Comparison of ENCODE assay signal across 8 mouse cellular contexts in genomic region chr12:98627392-98628259, GRCm38 (mm10). TPM values are rescaled to one million over a fixed set of nuclear protein-coding genes. Genes with fewer than 3 reads are reported as not detected.
DNase-seq lines count a peak whose midpoint lies in the region; ATAC-seq and TF ChIP-seq lines count a peak whose summit lies in the region.

Gene Spata7 (plus strand): TSS chr12:98628157.

- 1% methylated on average over 32 of the region's 32 CpGs for WGBS in forebrain, embryonic 15.5 days
- 3% methylated on average over 32 of the region's 32 CpGs for whole genome bisulfite sequencing in liver, postnatal 0 days (ENCODE audit: insufficient replicate concordance)
- 5% methylated on average over 32 of the region's 32 CpGs for WGBS in neural tube, embryonic 13.5 days

- peak within 1 kb of the TSS; percentile 61 for H3K27ac ChIP-seq in forebrain, embryonic 15.5 days (replicated peaks)
- H3K27ac ChIP-seq in liver, postnatal 0 days (ENCODE audit: low read depth): no peak within 1 kb of the TSS
- peak within 1 kb of the TSS; percentile 75 for H3K27ac ChIP-seq in neural tube, embryonic 13.5 days (replicated peaks)

- ATAC-seq in G1E (ENCODE audit: extremely low read depth, insufficient number of reproducible peaks, low FRiP score, poor library complexity, severe bottlenecking): peak; percentile 97
- ATAC-seq in forebrain, embryonic 15.5 days (replicated peaks): peak; percentile 94
- ATAC-seq in liver, postnatal 0 days: peak; percentile 99
- peak; percentile 91 for ATAC-seq in neural tube, embryonic 13.5 days (ENCODE audit: low read depth)

- H3K27me3 ChIP-seq in G1E (ENCODE audit: insufficient read depth, low read length): peaks cover 6% of the 10 kb centered on the region; the same call in 1 of the 2 replicates
- no peaks in the 10 kb centered on the region for H3K27me3 ChIP-seq in forebrain, embryonic 15.5 days
- no peaks in the 10 kb centered on the region for H3K27me3 ChIP-seq in liver, postnatal 0 days (ENCODE audit: insufficient read depth, low read length)
- H3K27me3 ChIP-seq in neural tube, embryonic 13.5 days: no peaks in the 10 kb centered on the region

- DNase-seq in G1E (ENCODE audit: low spot score): peak; percentile 86
- peak; percentile 88 for DNase-seq in cerebellum, adult 11-12 months
- peak; percentile 61 for DNase-seq in heart, postnatal 25 days (ENCODE audit: low spot score)
- peak; percentile 84 for DNase-seq in layer of hippocampus, adult 11-12 months (ENCODE audit: low spot score)
- DNase-seq in liver, postnatal 0 days: peak; percentile 90
- peak; percentile 80 for DNase-seq in telencephalon, adult 2 months (ENCODE audit: low read depth, low spot score)

- intact Hi-C loops in heart, postnatal 25 days (cut with DNase I): loop anchor here (10.0 kb wide), 1 partner anchor 353 kb away; no protein-coding TSS in a partner anchor

- H3K9ac ChIP-seq in forebrain, embryonic 15.5 days (replicated peaks): peak within 1 kb of the TSS; percentile 78
- H3K9ac ChIP-seq in liver, postnatal 0 days (replicated peaks): peak within 1 kb of the TSS; percentile 74
- H3K9ac ChIP-seq in neural tube, embryonic 13.5 days: peak within 1 kb of the TSS; percentile 80

- peaks cover 20% of the 10 kb centered on the region for H3K4me1 ChIP-seq in G1E (ENCODE audit: insufficient read depth, low read depth, low read length)
- H3K4me1 ChIP-seq in forebrain, embryonic 15.5 days: peaks cover 12% of the 10 kb centered on the region
- peaks cover 4% of the 10 kb centered on the region for H3K4me1 ChIP-seq in liver, postnatal 0 days (ENCODE audit: insufficient read depth)
- H3K4me1 ChIP-seq in neural tube, embryonic 13.5 days (replicated peaks): peaks cover 17% of the 10 kb centered on the region

- H3K9me3 ChIP-seq in G1E (replicated peaks): peaks cover 5% of the 10 kb centered on the region; the same call in 1 of the 2 replicates
- H3K9me3 ChIP-seq in forebrain, embryonic 15.5 days: peaks cover 5% of the 10 kb centered on the region; the same call in 1 of the 2 replicates
- H3K9me3 ChIP-seq in liver, postnatal 0 days (ENCODE audit: low read length): no peaks in the 10 kb centered on the region
- H3K9me3 ChIP-seq in neural tube, embryonic 13.5 days: no peaks in the 10 kb centered on the region; the same call in 1 of the 2 replicates

- peak within 1 kb of the TSS; percentile 78 for H3K4me3 ChIP-seq in G1E (ENCODE audit: low read depth, low read length)
- H3K4me3 ChIP-seq in forebrain, embryonic 15.5 days: peak within 1 kb of the TSS; percentile 67
- H3K4me3 ChIP-seq in liver, postnatal 0 days (ENCODE audit: low read depth, low read length): peak within 1 kb of the TSS; percentile 81
- H3K4me3 ChIP-seq in neural tube, embryonic 13.5 days: peak within 1 kb of the TSS; percentile 84

- peaks cover 10% of the 10 kb centered on the region for H3K36me3 ChIP-seq in G1E (replicated peaks)
- H3K36me3 ChIP-seq in forebrain, embryonic 15.5 days: no peaks in the 10 kb centered on the region; the same call in 1 of the 2 replicates
- H3K36me3 ChIP-seq in liver, postnatal 0 days (replicated peaks; ENCODE audit: insufficient read depth, low read length): no peaks in the 10 kb centered on the region
- peaks cover 6% of the 10 kb centered on the region; the same call in 1 of the 2 replicates for H3K36me3 ChIP-seq in neural tube, embryonic 13.5 days

- H3K4me2 ChIP-seq in forebrain, embryonic 15.5 days (replicated peaks): peak within 1 kb of the TSS; percentile 68
- peak within 1 kb of the TSS; percentile 89 for H3K4me2 ChIP-seq in liver, postnatal 0 days (ENCODE audit: low read depth, low read length)
- peak within 1 kb of the TSS; percentile 67 for H3K4me2 ChIP-seq in neural tube, embryonic 13.5 days

- TF ChIP-seq CTCF in G1E (IDR thresholded peaks at IDR 0.05; ENCODE audit: low read depth, low read length): no peak
- TF ChIP-seq CTCF in liver, postnatal 0 days (IDR thresholded peaks at IDR 0.05; ENCODE audit: low read depth): no peak

- no peak for TF ChIP-seq EP300 in liver, postnatal 0 days (IDR thresholded peaks at IDR 0.05; ENCODE audit: low read depth)

RNA-seq across cellular contexts. Expression of gene Spata7, which starts in this region (rescaled TPM):
- total RNA-seq in G1E (2014; fragmentation: Nextera tagmentation) (27.5 and 39.5 TPM in 2 replicates), G1E (2017) (18.2 and 21.0 TPM in 2 replicates)
- 8.2 and 8.3 TPM in 2 replicates for polyA plus RNA-seq in G1E (2012)
- 27.7 and 29.5 TPM in 2 replicates for polyA plus RNA-seq in forebrain, embryonic 15.5 days (2015; fragmentation: Nextera tagmentation; extraction: Ambion mirVana)
- total RNA-seq in heart, postnatal 25 days (2021): 1 to 10 TPM; 5.3 to 6.9 TPM
- polyA plus RNA-seq in liver, postnatal 0 days (2015; fragmentation: Nextera tagmentation; extraction: Ambion mirVana): 1.3 and 1.7 TPM in 2 replicates
- polyA plus RNA-seq in neural tube, embryonic 13.5 days (2015; fragmentation: Nextera tagmentation; extraction: Ambion mirVana): 27.6 and 31.2 TPM in 2 replicates
